Mouse (Mus musculus): Measurements from ENCODE around the gene Hopx.

Hopx gene

DNA sequence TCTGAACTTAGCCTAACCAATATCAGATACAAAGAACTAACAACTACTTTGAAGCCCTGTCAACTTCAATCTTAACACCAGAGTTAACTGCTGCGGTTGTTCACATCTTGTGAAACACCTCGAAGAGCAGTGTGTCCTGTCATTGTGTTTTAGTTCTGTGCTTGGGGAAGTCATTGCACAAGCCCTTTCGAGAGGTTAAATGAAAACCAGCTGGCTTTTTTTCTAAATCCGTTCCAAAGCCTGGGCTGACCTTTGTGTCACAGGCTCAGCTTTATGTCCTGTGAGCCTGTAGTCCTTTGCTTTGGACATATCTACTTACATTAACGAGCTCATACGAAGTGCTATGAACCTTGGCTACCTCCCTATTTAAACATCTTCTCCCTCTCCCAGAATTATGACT, 17.2 kb downstream of the Hopx start:
- TF ChIP-seq GATA4 (IDR thresholded peaks at IDR 0.05; ENCODE audit: insufficient replicate concordance, low read length), result no peak

DNA sequence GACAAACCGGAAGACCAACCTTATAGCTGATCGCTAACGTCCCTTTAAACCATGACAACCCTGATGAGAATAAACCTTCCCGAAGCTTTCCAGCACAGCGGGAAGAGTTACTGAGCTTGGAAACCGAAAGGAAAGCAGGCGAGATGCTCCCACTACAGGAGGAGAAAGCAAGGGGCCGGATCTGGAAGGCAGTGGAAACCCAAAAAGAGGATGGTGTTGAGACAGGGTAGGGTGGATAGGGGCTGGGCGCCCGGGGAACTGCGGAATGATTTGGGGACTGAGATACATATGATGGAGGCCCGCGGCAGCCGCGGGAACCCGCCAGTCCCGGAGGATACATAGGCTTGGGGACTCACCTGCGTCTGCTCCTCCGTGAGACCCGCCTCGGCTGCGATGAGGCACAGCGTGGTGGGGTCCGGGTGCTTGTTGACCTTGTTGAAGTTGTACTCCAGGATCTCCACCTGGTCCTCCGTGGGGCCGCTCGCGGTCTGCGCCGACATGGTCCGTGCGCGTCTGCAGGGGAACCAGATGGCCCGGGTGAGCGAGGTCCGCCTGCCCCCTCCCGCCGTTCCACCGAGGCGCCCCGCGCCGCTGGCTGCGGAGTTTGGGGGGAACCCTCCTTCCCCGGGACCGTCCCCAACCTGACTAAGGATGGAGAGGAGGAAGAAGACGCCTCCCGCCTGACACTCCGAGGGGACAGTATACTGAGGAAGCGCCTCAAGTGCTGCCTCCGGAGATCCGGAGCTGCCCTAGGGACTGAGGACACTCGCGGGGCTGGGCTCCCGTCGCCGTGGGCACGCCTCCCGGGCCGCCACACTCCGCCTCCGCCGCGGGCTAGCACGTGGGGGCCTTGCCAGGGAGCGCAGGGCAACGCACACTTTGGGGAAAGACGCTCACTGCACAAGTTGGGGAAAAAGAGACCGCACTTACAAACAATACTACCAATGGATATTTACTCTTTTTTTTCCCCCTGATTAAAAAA, 20.1 kb downstream of the Hopx start:
- TF ChIP-seq GATA4 (IDR thresholded peaks at IDR 0.05; ENCODE audit: insufficient replicate concordance, low read length), result no peak

DNA sequence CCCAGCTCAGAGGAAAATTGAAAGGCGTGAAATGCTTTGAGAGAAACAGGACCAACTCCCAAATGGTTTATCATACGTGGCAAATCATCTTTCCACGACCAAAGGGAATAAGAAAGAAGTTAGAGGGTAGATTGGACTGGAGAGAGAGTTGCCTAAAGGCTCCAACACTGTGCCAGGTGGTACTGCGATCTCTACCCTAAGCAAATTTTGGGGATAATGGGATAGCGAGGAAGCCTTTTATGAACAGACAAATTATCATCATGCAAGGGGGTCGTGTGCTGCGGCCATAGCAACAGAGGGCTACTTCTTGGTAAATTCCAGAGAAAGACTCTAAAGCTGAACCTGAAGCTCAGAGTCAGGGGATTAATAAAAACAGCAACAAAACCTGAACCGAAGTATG, 21.0 kb downstream of the Hopx start:
- TF ChIP-seq GATA4 (IDR thresholded peaks at IDR 0.05; ENCODE audit: insufficient replicate concordance, low read length), result no peak

DNA sequence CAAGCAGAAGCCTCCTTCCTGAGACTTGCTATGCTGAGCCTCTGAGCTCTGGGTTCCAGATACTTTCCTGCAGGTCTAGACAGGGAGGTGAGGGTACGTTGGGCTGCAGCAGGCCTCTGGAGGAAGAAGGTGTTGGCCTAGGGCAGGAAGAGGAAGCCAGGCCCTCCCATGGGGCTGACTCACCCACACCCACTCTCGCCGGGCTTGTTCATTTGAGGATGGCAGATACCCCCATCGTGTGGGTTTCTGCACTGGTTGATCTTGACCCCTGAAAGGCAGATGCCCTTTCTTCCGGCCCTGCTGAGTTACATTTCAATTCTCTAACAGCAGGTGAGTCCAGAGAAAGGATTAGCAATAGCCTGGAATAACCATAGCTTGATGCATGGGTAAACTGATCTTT, 22.4 kb downstream of the Hopx start:
- no peak for TF ChIP-seq GATA4 (IDR thresholded peaks at IDR 0.05; ENCODE audit: insufficient replicate concordance, low read length)

GRCm38 (mm10) chr5:77091923-77092322, 23.0 kb downstream of the Hopx start:
- TF ChIP-seq GATA4 (IDR thresholded peaks at IDR 0.05; ENCODE audit: insufficient replicate concordance, low read length), result no peak

GRCm38 (mm10) chr5:77090521-77091096, 24.3 kb downstream of the Hopx start:
- no peak for TF ChIP-seq GATA4 (IDR thresholded peaks at IDR 0.05; ENCODE audit: insufficient replicate concordance, low read length)

- TF ChIP-seq GATA4 (IDR thresholded peaks at IDR 0.05; ENCODE audit: insufficient replicate concordance, low read length), result no peak
These were observed 25.0 kb downstream of the Hopx start for GRCm38 (mm10) chr5:77089901-77090300.

- TF ChIP-seq GATA4 (IDR thresholded peaks at IDR 0.05; ENCODE audit: insufficient replicate concordance, low read length), result no peak
These were observed 25.6 kb downstream of the Hopx start for GRCm38 (mm10) chr5:77089294-77089693.

DNA sequence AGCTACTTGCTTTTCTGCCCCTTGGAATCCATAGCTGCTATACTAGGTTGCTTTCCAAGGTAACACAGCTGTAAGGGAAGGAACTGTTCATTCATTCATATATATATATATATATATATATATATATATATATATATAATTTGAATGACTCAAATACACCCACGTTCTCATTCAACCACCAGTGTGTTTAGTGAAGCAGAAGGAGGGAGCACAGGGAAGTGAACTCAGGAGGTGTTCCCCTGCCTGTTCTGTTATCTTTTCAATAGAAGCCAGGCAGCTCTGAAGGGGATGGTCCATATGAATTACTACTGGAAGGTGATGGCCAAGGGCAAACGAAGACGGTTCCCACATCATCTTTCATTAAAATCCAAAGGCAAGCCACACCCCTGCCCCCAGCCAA, 27.8 kb downstream of the Hopx start:
- TF ChIP-seq GATA4 (IDR thresholded peaks at IDR 0.05; ENCODE audit: insufficient replicate concordance, low read length), result no peak

- TF ChIP-seq GATA4 (IDR thresholded peaks at IDR 0.05; ENCODE audit: insufficient replicate concordance, low read length), result no peak
These were observed 28.4 kb downstream of the Hopx start for GRCm38 (mm10) chr5:77086541-77086940.

DNA sequence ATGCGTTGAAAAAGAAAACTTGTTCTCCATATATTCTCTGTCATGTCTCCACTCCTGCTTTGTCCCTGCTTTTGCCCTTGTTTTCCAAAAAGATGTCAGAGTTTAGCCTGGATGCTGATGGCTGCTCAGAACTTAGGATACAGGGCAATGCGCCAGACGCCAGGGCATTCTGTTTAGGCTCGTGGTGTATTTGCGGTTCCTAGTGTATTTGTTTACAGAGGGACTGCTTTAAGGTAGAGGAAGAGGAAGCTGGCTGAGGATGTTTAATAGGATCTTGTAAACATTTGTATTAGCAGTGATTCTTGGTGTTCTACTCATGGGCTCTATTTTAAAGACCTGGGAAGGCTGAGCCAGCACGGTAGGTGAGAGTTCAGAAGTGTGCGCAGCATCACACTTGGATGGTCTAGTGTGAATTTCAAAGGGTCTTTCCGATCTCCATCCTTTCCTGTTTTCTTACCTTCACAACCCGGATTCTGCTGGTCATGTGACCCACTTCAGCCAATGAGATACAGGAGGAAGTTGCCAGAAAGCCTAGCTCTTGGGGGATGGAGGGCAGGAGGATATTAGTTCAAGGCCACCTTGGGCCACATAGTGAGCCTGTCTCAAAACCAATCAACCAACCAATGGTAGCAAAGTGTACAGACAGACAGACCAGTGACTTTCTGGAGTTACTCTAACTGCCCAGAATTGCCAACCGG, 29.0 kb downstream of the Hopx start:
- TF ChIP-seq GATA4 (IDR thresholded peaks at IDR 0.05; ENCODE audit: insufficient replicate concordance, low read length), result no peak

DNA sequence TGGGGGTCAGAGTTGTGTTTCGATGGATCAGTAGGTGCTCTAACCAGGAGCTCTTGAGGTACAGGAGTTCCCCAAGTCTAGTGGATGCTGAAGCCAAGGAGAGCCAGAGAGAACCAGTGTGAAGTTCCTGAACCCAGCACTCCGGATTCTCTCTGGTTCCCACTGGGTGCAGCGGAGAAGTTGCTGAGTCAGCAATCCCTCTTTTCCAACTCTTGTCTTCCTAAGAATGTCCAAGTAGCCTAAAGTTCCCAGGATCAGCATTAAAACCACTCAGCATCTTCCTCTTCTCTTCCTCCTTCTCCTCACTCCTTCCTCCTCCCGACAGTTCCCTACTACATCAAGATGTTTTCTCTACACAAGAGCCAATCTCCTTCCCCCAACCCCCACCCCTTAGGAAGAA, 30.5 kb downstream of the Hopx start:
- no peak for TF ChIP-seq GATA4 (IDR thresholded peaks at IDR 0.05; ENCODE audit: insufficient replicate concordance, low read length)

GRCm38 (mm10) chr5:77082735-77083134, 32.2 kb downstream of the Hopx start:
- TF ChIP-seq GATA4 (IDR thresholded peaks at IDR 0.05; ENCODE audit: insufficient replicate concordance, low read length), result no peak

- no peak for TF ChIP-seq GATA4 (IDR thresholded peaks at IDR 0.05; ENCODE audit: insufficient replicate concordance, low read length)
These were observed 34.2 kb downstream of the Hopx start for GRCm38 (mm10) chr5:77080761-77081160.

DNA sequence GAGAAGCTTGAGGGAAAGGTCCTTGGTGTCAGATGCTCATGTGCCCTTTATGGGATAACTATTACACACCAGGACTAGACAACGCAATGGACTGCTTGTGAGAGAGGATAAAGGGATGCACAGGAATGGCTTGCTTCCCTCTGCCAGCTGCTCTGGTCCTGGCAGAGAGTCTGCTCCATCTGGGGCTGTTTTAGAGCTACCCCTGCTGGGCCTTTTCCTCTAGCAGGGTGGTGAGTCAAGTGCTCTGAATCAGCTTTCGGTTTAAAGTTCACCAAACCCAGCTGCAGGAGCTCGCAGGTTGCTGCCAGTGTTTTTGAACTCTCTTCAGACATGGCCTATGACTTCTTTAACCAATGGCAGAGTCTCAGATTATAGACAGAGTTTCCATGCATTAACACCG, 39.0 kb downstream of the Hopx start:
- TF ChIP-seq GATA4 (IDR thresholded peaks at IDR 0.05; ENCODE audit: insufficient replicate concordance, low read length), result no peak

- TF ChIP-seq GATA4 (IDR thresholded peaks at IDR 0.05; ENCODE audit: insufficient replicate concordance, low read length), result no peak
These were observed 40.0 kb downstream of the Hopx start for GRCm38 (mm10) chr5:77074914-77075313.
